Mouse (Mus musculus): ENCODE results near the gene Fto.

Gene Fto

GRCm38 (mm10) chr8:91357493-91358014, 44.2 kb downstream of the Fto start:
- no peak for DNase-seq (ENCODE audit: low spot score in 2 of 2)

- no peak for DNase-seq (ENCODE audit: low spot score in 2 of 2)
Measured at GRCm38 (mm10) chr8:91358016-91358415, 44.7 kb downstream of the Fto start.

DNA sequence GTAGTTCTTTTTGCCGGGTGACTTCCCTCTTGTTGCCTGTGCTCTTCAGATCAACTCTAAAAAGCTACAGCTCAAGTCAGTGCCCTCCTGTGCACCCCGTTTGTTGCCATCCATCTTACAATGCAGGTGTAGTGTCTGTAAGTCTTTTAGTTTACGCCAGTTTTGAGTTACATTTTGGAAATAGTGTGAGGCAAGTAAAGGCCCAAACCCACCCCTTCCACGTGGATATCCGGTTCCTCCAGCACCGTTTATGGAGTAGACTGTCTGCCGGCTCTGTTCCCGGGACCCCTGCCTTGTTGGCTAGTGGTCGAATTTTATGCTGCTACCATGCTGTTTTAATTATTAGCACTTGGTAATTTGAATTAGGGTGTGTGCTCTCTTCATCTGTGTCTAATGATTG, 46.2 kb downstream of the Fto start:
- no peak for DNase-seq (ENCODE audit: low spot score in 2 of 2)

DNA sequence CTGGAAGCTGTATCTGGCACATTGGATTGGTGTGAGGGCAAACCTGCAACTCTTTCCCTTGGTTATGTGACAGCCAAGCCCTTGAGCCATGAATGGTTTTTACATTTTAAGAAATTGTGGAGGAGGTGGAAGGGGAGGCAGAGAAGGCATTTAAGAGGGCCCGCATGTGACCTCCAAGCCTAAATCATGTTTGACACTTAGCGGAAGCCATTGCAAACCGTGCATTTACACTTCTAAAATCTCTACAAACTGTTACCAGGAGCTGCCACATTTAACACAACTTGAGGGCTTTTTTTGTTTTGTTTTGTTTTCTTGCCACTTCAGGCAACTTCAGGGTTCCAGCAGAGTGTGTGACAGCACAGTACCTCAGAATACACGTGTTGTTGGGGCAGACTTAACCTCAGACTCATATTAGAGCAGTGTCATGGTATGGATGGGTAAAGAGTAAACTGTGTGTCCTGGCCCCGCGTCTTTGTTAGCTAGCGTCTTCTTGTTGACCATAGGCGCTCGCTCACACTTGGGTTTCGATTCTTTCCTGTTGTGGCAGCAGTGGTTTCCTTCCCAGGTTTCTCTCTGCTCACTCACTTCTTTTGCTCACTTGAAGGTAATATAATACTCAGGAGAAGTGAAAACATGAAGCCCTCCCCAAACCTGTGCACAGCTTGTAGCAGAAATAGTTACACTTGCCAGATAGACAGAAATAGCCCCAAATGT, 47.5 kb downstream of the Fto start:
- DNase-seq (ENCODE audit: low spot score in 2 of 2), result no peak

DNA sequence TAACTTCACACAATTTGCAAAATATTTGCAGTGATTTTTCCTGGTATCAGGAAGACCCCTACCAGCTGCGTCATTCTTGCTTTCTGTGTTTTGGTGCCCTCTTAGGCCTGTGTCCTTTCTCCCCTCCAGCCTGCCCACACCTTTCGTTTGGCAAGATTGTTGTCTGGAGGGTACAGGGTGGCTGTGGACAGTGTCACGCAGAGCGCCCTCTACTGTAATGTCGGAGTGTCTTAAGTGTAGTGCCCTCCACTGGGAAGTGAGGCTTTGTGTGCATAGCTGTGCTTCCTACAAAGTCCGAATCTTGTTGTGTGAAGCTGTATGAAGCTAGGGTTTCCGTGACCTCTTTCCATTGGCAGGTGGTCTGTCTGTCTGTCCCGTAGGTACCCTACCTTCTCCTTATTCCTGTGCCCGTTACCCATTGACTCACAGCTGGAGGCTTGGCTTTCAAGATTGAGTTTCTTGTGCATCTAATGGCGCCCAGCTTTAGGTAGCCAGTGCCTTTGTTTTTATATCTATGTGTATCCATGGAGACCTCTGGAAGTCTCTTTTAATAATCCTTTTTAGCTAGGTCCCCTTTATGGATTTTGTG, 50.0 kb downstream of the Fto start:
- DNase-seq (ENCODE audit: low spot score in 2 of 2), result no peak

DNA sequence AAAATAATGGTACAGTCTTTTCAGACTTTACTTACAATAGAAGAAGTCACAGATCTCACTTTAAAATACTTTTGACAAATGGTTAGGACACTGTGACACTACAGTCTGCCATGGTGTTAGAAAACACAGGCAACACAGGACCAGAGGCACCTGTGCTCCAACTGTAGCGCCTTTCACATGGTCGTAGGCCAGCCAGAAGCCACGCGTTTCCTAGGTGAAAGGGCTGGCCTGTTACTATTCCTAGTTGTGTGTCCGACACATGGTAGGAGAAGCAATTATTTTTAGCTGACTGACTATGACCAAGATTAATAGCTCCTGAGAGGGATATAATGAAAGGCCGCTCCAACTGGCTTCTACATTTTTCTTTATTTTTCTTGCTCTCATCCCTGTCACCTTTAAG, 50.9 kb downstream of the Fto start:
- no peak for DNase-seq (ENCODE audit: low spot score in 2 of 2)

DNA sequence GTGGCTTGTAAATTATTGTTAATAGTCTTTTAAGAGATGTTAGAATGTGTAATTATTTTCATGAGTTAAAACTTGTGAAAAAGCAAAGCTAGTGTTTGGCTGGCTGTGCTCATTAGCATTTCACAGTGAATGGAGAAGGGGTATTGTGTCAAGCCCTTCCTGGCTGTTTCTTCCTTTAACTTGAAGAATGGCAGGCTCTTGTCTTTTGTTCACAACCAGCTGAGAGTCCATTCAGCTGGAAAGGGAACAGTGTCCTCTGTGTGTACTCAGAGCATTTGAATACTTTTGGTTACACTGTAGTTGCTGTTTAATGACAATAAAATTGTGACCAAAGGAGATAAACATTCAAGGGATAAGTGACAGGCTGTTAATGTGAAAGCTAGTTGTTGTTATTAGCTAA, 52.5 kb downstream of the Fto start:
- no peak for DNase-seq (ENCODE audit: low spot score in 2 of 2)

DNA sequence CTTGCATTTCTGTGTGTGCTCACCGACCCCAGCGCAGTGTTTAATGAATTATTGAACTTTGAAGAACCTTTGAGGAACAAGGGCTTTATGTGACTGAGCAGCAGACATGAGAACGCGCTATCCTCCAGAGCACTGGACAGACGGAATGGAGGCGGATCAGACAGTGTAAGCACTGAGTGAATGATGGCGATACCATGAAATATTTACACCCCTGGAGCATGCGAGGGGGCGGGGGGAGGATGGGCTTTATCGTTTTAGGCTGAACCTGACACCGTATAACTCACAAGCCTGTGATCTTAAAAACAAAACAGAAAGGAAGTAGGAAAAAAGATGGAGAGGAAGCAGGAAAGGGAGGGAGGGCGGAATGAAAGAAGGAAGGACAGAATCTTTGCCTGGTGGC, 57.6 kb downstream of the Fto start:
- DNase-seq (ENCODE audit: low spot score in 2 of 2), result no peak

- DNase-seq (ENCODE audit: low spot score in 2 of 2), result no peak
Measured at GRCm38 (mm10) chr8:91371995-91372394, 58.7 kb downstream of the Fto start.

- DNase-seq (ENCODE audit: low spot score in 2 of 2), result no peak
Measured at GRCm38 (mm10) chr8:91372780-91373577, 59.7 kb downstream of the Fto start.

DNA sequence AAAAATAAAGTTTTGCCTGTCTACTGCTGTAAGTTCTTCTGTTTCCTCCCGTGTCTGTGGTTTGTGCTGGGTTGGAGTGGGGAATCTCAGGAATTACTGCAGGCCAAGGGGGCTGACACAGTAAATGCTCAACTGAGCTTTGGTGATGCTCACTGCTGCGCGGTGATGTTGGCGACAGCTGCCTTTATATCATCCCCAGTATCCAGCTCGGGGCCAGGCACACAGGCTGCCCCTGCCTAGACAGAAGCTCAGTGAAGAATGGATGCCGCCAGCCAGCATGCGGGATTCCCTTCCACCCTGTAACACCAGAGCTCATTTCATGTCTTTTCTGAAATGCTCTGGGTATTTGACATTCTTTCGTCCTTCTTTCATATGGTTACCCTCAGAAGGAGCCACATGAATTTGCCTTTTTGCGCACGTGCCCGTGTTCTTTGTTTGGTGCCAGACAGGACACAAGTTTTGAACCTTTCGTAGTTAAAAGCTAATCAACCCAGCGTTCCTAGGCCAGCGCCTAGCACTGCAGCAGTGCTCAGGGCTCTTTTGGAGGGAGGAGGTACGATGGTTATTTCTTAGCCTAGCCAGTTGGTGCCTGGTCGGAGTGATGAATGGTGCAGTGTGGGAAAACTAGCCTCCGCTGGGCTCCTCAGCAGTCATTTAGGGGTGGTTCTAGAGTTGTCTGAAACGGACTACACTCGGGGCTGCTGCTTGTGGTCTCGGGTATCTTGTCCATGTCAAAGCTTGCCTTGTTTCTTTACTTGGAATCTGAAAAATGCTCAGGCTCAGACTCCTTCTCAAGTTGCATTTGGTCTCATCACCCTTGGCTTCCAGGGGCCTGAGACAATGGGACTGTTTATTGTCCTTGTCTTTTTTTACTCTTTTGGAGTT, 62.0 kb downstream of the Fto start:
- DNase-seq (ENCODE audit: low spot score in 2 of 2), result no peak

DNA sequence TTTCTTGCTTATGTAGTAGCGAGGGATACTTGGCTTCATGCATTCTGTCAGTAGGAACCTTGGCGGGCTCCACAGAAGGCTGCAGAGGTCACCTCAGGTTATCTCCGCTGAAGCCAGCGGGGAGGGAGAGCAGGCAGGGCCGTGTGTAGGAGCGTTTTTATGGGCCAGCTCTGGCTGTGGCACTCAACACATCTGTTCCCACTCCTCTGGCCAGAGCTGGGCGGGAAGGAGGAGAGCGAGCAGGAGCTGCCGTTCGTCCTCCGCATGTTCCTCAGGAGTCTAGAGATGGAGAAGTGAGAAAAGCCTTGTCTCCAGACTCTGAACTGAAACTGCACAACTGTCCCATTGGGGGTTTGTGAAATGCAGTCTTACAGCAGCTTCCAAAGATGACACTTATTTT, 63.5 kb downstream of the Fto start:
- no peak for DNase-seq (ENCODE audit: low spot score in 2 of 2)

DNA sequence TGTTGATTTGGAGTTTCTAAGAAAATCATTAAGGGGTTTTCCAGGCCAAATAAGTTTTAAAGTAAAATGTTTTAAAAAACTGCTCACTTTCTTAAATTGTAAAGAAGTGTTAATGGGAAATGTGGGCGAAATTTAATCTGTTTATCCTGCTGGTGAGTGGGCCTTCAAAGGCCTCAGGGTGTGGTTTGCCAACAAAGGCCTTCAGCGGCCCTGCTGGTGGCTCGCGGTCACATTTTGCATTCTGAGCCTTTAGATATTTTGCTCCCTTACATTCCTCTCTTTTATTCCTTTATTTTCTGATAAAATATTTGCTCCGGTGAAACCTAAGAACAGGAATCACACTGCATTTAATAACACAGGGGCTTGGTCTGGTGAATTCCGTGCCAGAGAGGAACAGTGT, 64.0 kb downstream of the Fto start:
- DNase-seq (ENCODE audit: low spot score in 2 of 2), result no peak

- peak; percentile 61 to 76 for DNase-seq (ENCODE audit: low spot score in 2 of 2)
Measured at GRCm38 (mm10) chr8:91378846-91379499, 65.6 kb downstream of the Fto start.

DNA sequence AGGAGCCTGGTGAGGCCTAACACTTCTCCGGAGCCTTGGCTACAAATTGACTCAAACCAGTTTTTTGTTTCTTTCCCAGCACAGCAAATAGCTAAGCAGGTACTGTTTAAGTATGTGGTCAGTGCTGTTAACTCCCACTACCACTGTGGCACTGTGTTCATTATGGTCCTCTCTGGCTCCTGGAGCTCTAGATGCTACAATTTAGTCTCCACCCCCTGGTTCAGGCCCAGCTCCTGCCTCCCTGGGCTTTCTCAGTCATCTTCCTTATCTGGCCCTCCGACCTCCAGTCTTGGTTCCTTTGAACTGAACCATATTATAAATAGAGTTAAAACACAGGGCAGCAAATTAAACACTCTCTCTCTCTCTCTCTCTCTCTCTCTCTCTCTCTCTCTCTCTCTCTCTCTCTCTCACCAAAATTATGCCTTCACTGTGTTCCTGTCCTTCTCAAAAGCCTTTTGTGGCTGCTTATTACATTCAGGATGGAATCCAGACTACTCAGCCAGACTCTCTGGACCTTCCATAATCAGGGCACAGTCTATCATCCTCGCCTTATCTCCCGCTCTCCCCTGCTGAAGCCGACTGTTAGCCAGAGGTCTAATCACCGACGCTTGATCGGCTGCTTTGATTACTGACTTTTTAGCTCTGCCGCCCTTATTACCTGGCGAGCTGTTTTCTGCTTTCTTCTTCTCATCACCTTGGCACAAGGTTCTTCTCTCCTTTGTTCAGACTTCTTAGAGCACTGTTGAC, 67.6 kb downstream of the Fto start:
- DNase-seq (ENCODE audit: low spot score in 2 of 2), result no peak

DNA sequence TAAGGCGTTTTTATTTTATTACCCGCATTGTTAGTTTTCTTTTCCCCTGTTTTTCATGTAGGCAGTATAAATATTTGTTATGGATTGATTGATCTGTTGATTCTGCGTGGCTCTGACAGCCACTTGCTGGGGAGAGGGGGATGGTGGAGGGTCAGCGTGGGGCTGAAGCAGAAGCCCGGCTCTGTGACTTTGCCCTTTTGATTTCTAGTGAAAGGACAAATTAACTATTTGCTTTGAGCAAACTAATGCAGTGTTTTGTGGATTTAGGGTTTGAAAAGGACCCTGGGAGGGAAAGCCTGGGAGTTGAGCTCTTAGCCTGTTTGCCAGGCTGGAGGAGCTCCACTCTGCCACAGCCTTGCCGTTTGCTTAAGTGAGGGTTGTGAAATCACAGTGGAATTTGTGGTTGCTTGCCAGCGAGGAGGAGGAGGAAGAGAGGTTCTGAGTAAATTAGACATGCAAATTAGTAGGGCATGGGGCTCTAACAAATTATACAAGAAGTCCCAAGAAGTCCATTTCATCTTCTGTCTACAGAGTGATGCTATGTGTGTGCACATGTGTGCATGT, 68.3 kb downstream of the Fto start:
- DNase-seq (ENCODE audit: low spot score in 2 of 2), result no peak

DNA sequence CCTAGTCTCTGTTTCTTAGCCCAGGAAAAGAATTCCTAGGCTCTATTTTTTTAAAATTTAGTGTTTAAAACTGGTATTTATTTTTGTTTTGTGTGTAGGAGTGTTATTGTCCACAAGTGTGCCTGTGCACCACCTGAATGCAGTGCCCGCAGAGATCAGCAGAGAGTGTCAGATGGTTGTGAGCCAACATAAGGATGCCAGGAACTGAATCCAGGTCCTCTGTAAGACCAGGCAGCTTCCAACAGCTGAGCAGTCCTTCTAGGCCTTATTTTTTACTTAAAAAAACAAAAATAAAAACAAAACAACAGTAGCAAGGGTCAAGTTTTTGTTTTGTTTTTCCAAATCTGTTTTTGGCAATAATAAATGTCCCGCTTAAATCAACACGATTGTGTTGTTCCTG, 69.9 kb downstream of the Fto start:
- DNase-seq (ENCODE audit: low spot score in 2 of 2), result no peak

DNA sequence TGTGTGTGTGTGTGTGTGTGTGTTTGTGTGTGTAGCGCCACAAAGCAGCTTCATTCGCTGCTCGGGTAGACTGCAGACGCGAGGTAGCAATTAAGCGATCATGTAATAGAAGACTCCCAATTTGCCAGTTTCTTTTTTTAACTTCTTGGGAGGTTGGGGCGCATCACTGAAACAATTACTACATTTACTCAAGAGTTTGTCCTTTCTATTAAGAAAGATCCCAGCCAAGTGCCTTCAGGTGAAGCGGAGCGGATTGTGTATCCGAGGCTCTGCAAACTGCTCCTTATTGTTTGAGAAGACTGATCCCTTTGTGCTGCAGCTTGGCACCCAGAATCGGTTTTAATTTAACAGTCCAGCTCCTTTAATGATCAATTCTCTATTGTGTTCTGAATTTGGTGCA, 70.5 kb downstream of the Fto start:
- no peak for DNase-seq (ENCODE audit: low spot score in 2 of 2)

GRCm38 (mm10) chr8:91384389-91384788, 71.1 kb downstream of the Fto start:
- DNase-seq (ENCODE audit: low spot score in 2 of 2), result no peak

DNA sequence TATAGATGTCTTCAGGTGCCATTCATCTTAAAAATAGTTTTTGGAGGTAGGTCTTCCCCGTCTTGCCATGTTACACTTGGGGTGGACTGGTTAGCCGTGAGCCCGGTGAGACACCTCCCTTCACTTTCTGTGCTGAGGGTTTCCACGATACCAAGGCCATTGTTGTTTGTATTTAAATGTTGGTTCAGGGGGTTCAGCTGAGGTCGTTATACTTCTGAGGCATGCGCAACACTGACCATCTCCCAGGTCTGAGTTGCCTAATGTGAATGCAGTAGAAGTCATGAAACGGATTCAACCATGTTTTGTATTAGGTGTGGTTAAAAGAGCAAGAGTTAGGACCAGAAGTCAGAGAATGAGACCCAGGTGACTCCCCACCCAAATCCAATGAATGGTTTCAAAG, 72.5 kb downstream of the Fto start:
- no peak for DNase-seq (ENCODE audit: low spot score in 2 of 2)
